Mouse (Mus musculus) liver, adult 2 months (tissue): ENCODE data around the gene Skap1.

Source experiments
- CTCF ChIP-seq: fragments of 200-500 bp; IDR thresholded peaks from 2 replicates; pipeline ENCODE4 v1.5.1; 2011; ENCODE audit warnings: low read depth, low read length, control low read depth
- POLR2A ChIP-seq: fragments of 200-500 bp; IDR thresholded peaks from 2 replicates; pipeline ENCODE4 v1.6.1; 2011; ENCODE audit warnings: low read length, control low read depth; ENCODE audit not compliant: insufficient read depth; ENCODE audit errors: extremely low read depth

DNA sequence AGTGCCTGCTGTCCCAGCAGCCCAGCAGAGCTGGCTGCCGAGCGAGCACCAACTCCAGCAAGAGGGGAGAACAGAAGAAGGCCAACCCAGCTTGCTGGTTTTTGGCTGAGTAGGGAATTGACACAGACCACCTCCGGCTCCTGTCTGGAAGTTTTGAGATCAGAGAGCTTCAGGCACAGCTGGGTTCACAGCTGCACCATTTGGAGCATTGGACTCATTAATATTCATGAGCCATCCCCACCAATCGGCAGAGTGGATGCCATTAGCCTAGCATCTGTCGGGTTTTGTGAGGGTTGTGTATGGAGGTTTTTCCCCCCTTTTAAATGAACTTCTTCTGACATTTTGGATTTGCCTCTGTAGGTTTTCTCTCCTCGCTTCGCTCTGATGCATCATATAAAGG lies 302.7 kb downstream of the Skap1 start:
- TF ChIP-seq POLR2A (no peak), CTCF (no peak)
